Mouse (Mus musculus) neural tube, embryonic 11.5 days (tissue): ENCODE results near the gene Cebpa. TPM values are rescaled to one million over a fixed set of nuclear protein-coding genes. Genes with fewer than 3 reads are reported as not detected.

Source experiments
- ATAC-seq: fragments of 200-750 bp; cut with Nextera tagmentation; 2 replicates; pipeline ENCODE4 v1.8.0; 2017; ENCODE audit warnings: moderate number of reproducible peaks, mild to moderate bottlenecking, moderate TSS enrichment, moderate library complexity; ENCODE audit not compliant: insufficient read depth, low FRiP score, low TSS enrichment
- DNase-seq: peaks from one replicate; pipeline ENCODE4 v3.0.0-alpha.2; 2015; ENCODE audit warnings: low spot score
- H3K27ac ChIP-seq: fragments of 300-500 bp; sonication (generic); 2 replicates; pipeline ENCODE4 v1.5.1; 2014; ENCODE audit warnings: low read depth, mild to moderate bottlenecking, low read length
- H3K27me3 ChIP-seq: fragments of 300-500 bp; sonication (generic); 2 replicates; pipeline ENCODE4 v1.6.1; 2014; ENCODE audit warnings: mild to moderate bottlenecking, low read length, mixed read lengths; ENCODE audit not compliant: control insufficient read depth, insufficient read depth
- H3K36me3 ChIP-seq: fragments of 300-500 bp; sonication (generic); 2 replicates; pipeline ENCODE4 v1.6.1; 2014; ENCODE audit warnings: mild to moderate bottlenecking, low read length, moderate library complexity, mixed read lengths; ENCODE audit not compliant: control insufficient read depth, insufficient read depth
- H3K4me1 ChIP-seq: fragments of 300-500 bp; sonication (generic); 2 replicates; pipeline ENCODE4 v1.6.1; 2014; ENCODE audit warnings: low read length, mixed read lengths; ENCODE audit not compliant: control insufficient read depth, insufficient read depth
- H3K4me2 ChIP-seq: fragments of 300-500 bp; sonication (generic); 2 replicates; pipeline ENCODE4 v1.6.1; 2014; ENCODE audit warnings: low read depth, mild to moderate bottlenecking, moderate library complexity
- H3K4me3 ChIP-seq: fragments of 300-500 bp; sonication (generic); 2 replicates; pipeline ENCODE4 v1.5.1; 2014; ENCODE audit warnings: low read depth, low read length
- H3K9ac ChIP-seq: fragments of 300-500 bp; sonication (generic); 2 replicates; pipeline ENCODE4 v1.6.1; 2014; ENCODE audit warnings: mild to moderate bottlenecking, low read length
- H3K9me3 ChIP-seq: fragments of 300-500 bp; sonication (generic); 2 replicates; pipeline ENCODE4 v1.6.1; 2016; ENCODE audit warnings: low read length; ENCODE audit not compliant: control insufficient read depth
- whole genome bisulfite sequencing: fragments of 180-500 bp; shearing (Covaris S2); extraction: QIAGEN DNeasy Blood & Tissue Kit; methylation state at CpG from one replicate; pipeline ENCODE4 v1.1.7; 2014; 5-methylcytosine and 5-hydroxymethylcytosine counted together
- polyA plus RNA-seq: library from polyadenylated mRNA; unstranded; fragments of >200 nt; fragmentation: Nextera tagmentation; extraction: Ambion mirVana; gene quantifications from 2 replicates; pipeline ENCODE4 v1.2.1, GENCODE M21; 2014

The Cebpa gene
- 0.20 and 0.62 TPM in 2 replicates for polyA plus RNA-seq

DNA sequence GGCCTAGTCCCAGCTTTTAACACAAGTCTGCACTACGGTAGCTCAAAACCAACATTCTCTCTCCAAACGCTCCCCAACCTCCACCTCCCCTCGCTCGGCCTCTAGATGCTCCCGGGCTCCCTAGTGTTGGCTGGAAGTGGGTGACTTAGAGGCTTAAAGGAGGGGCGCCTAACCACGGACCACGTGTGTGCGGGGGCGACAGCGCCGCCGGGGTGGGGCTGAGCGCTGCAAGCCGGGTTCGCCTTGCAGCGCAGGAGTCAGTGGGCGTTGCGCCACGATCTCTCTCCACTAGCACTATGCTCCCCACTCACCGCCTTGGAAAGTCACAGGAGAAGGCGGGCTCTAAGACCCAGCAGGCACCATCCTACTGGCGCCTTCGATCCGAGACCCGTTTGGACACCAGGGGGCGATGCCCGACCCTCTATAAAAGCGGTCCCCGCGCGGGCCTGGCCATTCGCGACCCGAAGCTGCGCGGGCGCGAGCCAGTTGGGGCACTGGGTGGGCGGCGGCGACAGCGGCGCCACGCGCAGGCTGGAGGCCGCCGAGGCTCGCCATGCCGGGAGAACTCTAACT, at the start of gene Cebpa:
Gene Cebpa (plus strand): TSS at position 453 of the 573 bp plus-strand sequence.
- no peaks in the 10 kb centered on the region for H3K9me3 ChIP-seq
- H3K4me3 ChIP-seq, result peak within 1 kb of the TSS; percentile 52
- peak within 1 kb of the TSS; percentile 54 for H3K9ac ChIP-seq
- peak; percentile 92 for ATAC-seq
- peak; percentile 93 for DNase-seq
- H3K27me3 ChIP-seq, result peaks cover 60% of the 10 kb centered on the region
- peaks cover 16% of the 10 kb centered on the region; the same call in 1 of the 2 replicates for H3K4me1 ChIP-seq
- WGBS, result under 1% methylated on average over 50 of the region's 50 CpGs
- no peak within 1 kb of the TSS for H3K27ac ChIP-seq
- no peaks in the 10 kb centered on the region for H3K36me3 ChIP-seq
- peak within 1 kb of the TSS; percentile 97 for H3K4me2 ChIP-seq

DNA sequence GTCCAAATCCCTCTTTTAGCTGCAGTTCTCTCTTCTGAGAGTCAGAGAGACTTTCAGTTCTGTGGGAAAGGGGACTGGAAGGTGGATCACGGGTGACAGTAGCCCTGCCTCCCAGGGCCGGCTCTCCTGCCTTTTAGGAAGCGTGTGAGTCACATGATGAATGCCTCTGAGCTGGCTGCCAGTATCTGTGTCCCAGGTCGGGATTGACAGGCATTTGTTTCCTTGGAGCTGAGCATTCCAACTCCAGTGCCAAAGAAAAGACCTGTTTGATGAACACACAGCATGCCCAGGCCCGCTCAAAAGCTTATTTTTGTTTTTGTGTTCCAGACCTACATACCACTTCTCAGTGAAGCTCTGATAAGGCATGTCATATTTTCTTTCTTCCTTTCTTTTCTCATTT, 42.4 kb upstream of the Cebpa start:
- Histone ChIP-seq H3K36me3 (no peaks in the 10 kb centered on the region), H3K4me2 (no peak overlapping the region), H3K9ac (no peak overlapping the region), H3K9me3 (no peaks in the 10 kb centered on the region), H3K27ac (no peak overlapping the region), H3K4me1 (no peaks in the 10 kb centered on the region), H3K4me3 (no peak overlapping the region), H3K27me3 (no peaks in the 10 kb centered on the region)
- WGBS, result 50% methylated on average over 5 of the region's 5 CpGs
- ATAC-seq (no peak), DNase-seq (no peak)

DNA sequence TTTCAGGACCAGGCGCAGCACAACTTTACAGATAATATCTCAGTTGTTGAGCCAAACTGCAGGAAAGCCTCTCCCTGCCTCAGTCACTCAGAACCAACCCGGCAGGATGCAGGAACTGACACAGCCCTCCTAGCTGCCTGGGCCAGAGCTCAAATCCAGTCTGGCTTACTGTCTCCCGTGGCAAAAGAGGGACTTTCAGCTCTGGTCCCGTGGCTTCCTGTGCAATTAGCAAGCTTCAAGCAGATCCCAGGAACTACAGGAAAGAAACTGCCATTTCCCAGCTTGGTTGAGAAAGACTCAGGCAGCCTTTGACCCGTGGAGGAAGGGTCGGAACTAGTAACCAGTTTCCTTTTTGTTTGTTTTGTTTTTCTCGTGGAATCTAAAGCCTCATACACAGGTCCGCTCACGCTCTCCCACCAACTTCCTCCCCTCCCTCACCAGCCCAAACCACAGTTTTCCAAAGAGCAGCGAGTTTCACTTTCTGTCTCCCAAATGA, 38.2 kb upstream of the Cebpa start:
- no peak for ATAC-seq
- WGBS, result 54% methylated on average over 10 of the region's 10 CpGs

DNA sequence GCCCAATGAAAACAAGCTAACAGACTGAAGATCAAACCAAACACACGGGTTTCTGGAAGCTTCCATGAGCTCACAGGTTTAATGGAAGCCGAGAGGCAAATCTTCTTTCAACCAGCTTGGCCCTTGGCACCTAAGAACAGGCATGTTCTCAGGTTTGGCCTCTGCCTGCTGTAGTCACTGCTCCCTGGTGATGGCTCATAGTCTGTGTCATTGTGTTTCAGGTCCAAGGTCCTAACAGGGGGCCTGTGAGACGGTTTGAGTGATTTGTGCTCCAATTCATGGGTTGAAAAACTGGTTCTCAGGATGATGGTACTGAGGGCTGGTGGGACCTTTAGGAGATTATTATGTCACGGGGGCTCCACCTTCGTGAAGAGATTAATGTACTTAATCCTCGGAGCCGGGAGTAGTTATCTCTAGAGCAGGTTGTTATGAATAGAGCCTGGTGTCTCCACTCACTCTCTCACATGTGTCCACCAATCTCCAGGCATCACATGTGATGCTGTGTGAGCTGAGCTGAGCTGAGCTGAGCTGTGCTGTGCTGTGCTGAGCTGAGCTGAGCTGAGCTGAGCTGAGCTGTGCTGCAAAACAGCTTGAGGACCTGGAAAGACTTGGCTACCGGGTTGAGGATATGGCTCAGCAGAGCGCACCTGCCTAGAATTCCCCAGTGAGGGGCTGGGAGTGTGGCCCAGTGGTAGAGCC, 37.5 kb upstream of the Cebpa start:
- no peak overlapping the region for H3K27ac ChIP-seq
- H3K27me3 ChIP-seq, result no peaks in the 10 kb centered on the region
- H3K36me3 ChIP-seq, result no peaks in the 10 kb centered on the region
- H3K9ac ChIP-seq, result no peak overlapping the region
- WGBS, result 82% methylated on average over 9 of the region's 9 CpGs
- no peak for DNase-seq
- no peak overlapping the region for H3K4me2 ChIP-seq
- no peak for ATAC-seq
- H3K9me3 ChIP-seq, result no peaks in the 10 kb centered on the region
- H3K4me1 ChIP-seq, result 0 out of 2 replicates have a peak, but pooled peaks cover under 1% of the 10 kb centered on the region
- H3K4me3 ChIP-seq, result no peak overlapping the region

More for the DNA sequence above, 38.2 kb upstream of the Cebpa start:
- Histone ChIP-seq H3K4me3 (no peak overlapping the region), H3K9ac (no peak overlapping the region), H3K27me3 (no peaks in the 10 kb centered on the region), H3K36me3 (no peaks in the 10 kb centered on the region), H3K9me3 (no peaks in the 10 kb centered on the region), H3K27ac (no peak overlapping the region), H3K4me1 (no peaks in the 10 kb centered on the region), H3K4me2 (no peak overlapping the region)
- peak; percentile 21 for DNase-seq

DNA sequence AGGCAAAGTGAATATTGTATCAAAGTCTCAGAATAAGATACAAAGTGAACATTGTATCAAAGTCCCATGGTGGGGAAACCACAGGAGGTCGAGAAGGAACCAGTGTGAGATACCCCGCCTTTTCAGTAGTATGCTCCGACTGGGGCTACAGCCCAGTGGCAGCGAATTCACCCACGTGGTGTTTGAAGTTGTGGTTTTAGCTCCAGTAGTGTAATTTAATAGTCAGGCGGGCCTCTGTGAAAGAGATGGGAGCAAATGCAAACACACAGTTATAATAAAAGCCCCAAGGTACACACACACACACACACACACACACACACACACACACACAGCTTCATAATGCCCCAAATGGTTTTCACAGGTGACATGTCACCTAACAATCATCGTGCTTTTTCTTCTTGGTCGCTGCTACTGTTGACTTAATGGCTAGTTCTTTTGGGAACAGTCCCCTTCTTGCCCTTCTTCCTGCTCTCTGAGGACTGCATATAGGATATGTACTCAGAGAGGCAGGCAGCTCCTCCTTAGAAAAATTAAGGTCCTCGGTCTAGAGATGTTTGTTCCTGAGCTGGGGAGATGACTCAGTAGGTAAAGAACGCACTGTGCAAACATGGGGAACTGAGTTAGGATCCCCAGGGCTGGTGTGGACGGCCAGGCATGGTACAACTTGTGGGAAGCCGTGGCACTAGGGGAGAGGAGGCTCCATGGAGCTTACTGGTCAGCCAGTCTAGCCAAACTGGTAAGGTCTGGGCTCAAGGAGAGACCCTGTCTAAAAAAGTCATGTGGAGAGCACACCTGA, 34.3 kb upstream of the Cebpa start:
- no peak overlapping the region for H3K27ac ChIP-seq
- H3K27me3 ChIP-seq, result no peaks in the 10 kb centered on the region
- WGBS, result 78% methylated on average over 12 of the region's 12 CpGs
- H3K36me3 ChIP-seq, result no peaks in the 10 kb centered on the region
- no peak for DNase-seq
- 0 out of 2 replicates have a peak, but pooled peaks cover 2% of the 10 kb centered on the region for H3K4me1 ChIP-seq
- no peak overlapping the region for H3K4me2 ChIP-seq
- no peaks in the 10 kb centered on the region for H3K9me3 ChIP-seq
- no peak for ATAC-seq
- no peak overlapping the region for H3K4me3 ChIP-seq
- no peak overlapping the region for H3K9ac ChIP-seq

DNA sequence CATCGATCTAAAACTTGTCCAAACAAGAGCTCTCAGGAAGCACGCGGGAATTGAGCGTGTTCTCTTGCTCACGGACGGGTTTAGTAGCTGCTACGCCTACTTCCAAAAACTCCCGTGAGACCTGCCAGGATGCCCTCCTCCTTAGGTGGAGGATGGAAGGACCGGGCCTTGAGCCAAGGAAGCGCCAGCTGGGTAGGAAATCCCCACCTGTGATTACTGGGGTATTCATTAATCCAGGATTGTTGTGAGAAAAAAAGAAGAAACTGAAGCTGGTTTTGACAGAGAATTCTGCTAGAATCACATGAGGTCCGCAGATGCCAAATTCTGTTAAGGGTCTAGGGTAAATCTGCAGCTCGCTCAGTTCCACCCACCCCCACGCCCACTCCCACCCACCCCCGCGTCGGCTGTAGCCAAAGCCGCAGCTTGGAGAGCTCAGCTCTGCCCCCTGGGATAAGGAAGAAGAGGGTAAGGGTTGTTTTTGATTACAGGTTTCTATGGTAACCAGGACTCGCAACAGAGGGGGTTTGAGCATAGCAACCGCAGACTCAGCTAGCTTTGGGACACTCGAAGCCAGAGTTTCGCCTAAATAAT, 32.7 kb upstream of the Cebpa start:
- no peaks in the 10 kb centered on the region for H3K36me3 ChIP-seq
- no peak for ATAC-seq
- H3K4me3 ChIP-seq, result no peak overlapping the region
- H3K9me3 ChIP-seq, result no peaks in the 10 kb centered on the region
- H3K9ac ChIP-seq, result no peak overlapping the region
- H3K4me2 ChIP-seq, result peak overlapping the region; percentile 20
- H3K27ac ChIP-seq, result no peak overlapping the region
- no peaks in the 10 kb centered on the region for H3K27me3 ChIP-seq
- DNase-seq, result peak; percentile 47
- WGBS, result 3% methylated on average over 21 of the region's 21 CpGs
- 0 out of 2 replicates have a peak, but pooled peaks cover 2% of the 10 kb centered on the region for H3K4me1 ChIP-seq

DNA sequence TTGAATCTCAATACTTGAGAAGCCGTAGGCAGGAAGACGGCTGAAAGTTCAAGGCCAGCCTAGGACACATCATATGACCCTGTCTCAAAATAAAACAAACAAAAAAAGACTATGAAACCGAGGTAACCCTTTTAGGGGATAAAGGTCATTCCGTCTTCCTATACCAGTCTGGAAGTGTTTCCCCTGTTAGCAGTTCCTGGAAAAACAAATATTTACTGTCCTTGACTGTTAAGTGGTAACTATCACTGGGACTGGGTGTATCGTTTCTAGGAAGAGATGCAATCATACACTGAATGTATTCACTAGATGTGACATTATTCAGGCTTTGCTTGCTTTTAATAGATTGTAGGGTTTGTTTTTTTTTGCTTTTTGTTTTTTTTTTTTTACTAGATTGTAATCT, 28.5 kb upstream of the Cebpa start:
- DNase-seq, result no peak
- WGBS, result 85% methylated on average over 5 of the region's 5 CpGs
- H3K9me3 ChIP-seq, result no peaks in the 10 kb centered on the region
- no peak overlapping the region for H3K4me3 ChIP-seq
- H3K27ac ChIP-seq, result no peak overlapping the region
- no peaks in the 10 kb centered on the region for H3K27me3 ChIP-seq
- 0 out of 2 replicates have a peak, but pooled peaks cover 2% of the 10 kb centered on the region for H3K4me1 ChIP-seq
- no peak for ATAC-seq
- H3K36me3 ChIP-seq, result no peaks in the 10 kb centered on the region
- no peak overlapping the region for H3K4me2 ChIP-seq
- no peak overlapping the region for H3K9ac ChIP-seq

DNA sequence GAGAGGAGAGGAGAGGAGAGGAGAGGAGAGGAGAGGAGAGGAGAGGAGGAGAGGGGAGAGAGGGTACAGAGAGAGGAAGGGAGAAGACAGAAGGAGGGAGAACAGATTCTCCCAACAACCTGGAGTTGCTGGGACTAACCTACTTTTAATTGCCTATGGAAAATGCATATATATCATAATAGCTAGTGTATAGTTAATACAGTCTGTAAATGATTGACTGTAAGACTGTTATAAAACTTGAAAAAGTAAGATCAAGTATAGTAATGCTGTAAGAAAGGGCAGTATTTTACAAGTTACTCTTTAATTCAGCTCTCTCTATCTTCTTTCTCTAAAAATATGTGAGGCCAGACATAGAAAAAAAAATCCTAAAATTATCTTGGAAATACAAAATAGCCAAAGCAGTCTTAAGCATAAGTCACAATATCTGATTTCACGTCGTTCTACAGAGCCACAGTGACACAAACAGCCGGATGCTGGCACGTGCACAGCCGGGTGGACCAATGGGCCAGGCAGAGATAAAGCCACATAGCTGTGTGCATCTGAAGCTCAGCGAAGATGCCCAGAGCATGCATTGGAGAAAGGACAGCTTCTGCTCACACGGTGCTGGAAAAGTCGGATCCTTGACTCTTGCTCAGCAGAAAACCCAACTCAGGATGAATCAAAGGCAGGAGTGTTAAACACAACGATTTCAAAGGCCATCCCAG, 24.0 kb upstream of the Cebpa start:
- ATAC-seq, result no peak
- no peak overlapping the region for H3K4me2 ChIP-seq
- no peaks in the 10 kb centered on the region for H3K4me1 ChIP-seq
- no peaks in the 10 kb centered on the region for H3K27me3 ChIP-seq
- H3K4me3 ChIP-seq, result no peak overlapping the region
- no peak for DNase-seq
- H3K36me3 ChIP-seq, result no peaks in the 10 kb centered on the region
- H3K9ac ChIP-seq, result no peak overlapping the region
- 84% methylated on average over 9 of the region's 9 CpGs for WGBS
- H3K9me3 ChIP-seq, result no peaks in the 10 kb centered on the region
- H3K27ac ChIP-seq, result no peak overlapping the region
